Mouse (Mus musculus): ENCODE measurements around the gene Etaa1. TPM values are rescaled to one million over a fixed set of nuclear protein-coding genes. Genes with fewer than 3 reads are reported as not detected.

Gene Etaa1
- polyA plus RNA-seq (2015; fragmentation: Nextera tagmentation; extraction: Ambion mirVana) = 3.1 and 3.2 TPM in 2 replicates

DNA sequence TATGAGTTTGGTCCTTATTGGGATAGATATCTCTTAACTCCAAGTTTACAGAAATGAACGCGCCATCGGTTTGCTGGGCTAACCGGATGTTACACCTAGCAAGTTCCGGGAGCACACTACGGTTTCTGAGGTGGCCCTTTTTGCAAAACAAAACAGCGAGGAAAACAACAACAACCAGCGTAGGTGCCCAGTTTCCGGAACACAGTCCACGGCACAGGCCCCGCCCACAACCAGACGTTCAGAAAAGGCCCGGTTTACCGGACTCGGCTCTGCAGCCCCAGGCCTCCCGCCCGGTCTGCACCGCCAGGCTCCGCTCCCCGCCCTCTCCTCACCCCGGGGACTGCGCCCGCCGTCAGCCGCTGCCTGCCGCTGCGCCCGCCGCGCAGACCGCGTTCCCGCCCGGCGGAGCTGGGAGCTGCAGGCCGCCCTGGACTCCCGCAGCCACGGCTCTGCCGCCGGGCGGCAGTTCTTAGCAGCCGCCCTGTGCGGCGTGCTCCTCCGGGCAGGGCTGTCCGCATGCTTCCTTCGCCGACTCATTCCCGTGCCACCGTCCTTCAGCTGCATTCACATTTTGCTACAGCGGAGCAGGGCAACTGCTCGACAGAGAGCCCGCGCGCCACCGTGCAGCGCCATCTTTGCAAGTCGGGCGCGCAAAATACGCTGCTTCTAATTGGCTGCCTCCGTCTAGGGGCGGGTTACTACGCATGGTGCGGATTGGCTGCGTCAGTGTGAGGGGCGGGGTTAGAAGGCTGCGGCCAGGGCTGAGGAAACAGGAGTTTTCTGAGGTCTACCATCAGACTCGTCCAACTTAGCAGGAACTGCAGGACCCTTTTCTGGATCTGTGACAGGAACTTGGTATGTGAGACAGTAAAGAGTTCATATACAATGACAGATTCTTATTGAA lies at the start of gene Etaa1:
Etaa1 (minus strand) TSS at position 645 of the 904 bp plus-strand sequence.

All from skeletal muscle tissue, postnatal 0 days (tissue).